Mouse (Mus musculus): ENCODE results near the gene Siglecf.

Siglecf gene

GRCm38 (mm10) chr7:43362021-43362420, 10.9 kb downstream of the Siglecf start:
- DNase-seq (ENCODE audit: inconsistent age in 2 of 2, low spot score in 1 of 2): no peak

DNA sequence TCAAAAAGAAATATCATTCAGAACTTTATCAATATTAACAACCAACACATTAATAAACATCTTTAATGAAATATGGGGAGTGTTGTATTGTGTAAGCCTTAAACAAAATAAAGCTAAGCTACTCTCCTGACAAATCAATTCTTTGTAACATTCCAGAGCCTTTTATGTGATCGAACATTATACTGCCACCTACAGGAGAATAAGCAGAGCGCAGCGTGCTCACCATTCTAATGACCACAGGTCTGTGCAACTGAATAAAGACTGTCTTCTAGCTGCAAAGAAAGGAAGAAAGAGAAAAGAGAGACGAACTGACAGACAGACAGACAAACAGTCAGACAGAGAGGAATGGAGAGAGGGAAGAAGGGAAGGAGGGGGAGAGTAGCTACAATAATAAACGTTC, 27.1 kb downstream of the Siglecf start:
- DNase-seq (ENCODE audit: inconsistent age in 2 of 2, low spot score in 1 of 2): peak in 1 of 2 experiments; percentile 57

DNA sequence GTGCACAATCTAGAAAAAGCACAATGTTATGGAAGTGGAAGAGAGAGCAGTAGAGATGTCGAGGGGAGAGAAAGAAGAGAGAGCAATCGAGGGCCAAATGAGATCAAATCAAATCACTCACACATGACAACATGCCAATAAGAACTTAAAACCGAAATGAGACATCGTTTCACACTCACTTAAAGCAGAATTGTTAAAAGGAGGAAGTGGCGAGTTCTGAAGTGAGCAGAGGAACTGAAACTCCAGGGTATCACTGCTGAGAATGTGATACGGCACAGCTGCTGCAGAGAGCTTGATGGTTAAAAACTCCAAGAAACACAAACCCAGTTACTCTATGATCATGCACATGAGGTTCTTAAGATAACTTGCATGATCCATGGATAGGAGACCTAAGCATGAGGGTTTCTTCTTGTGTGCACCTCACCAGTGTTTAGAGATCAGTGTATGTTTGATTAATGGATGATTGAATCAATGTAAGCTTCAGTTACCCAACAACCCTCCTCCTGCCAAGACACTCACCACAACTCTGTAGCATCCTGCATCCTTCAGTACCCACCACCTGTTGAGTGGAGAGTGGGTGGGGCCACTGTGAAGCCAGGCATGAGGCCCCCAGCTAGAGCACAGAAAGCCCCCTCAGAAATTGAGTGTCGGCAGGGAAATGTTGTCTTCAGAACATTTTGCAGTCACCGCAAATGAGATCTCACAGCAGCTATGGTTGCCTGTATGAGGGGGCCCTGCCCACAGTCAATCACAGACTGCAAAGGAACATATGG, 41.4 kb downstream of the Siglecf start:
- DNase-seq (ENCODE audit: inconsistent age in 2 of 2, low spot score in 1 of 2): no peak

DNA sequence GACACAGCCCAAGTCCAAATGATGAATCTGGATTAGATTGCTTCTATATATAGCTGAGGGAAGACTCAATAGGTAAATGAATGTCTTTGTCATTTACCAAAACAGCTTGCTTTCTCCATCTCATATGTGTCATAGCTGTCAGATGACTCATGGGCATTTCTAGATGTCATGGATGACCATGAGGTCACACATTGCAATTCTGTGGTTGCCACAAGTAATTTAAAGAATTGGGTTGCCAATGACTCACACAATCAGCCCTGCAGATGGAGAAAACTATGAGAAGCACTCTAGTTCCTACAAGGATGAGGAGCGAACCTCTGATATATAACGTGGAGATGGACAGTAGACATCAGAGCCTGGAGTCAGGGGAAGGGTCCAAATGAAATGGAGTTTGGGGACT, 48.4 kb downstream of the Siglecf start:
- DNase-seq (ENCODE audit: inconsistent age in 2 of 2, low spot score in 1 of 2): no peak

- DNase-seq (ENCODE audit: inconsistent age in 2 of 2, low spot score in 1 of 2): no peak
Measured at GRCm38 (mm10) chr7:43402718-43403117, 51.6 kb downstream of the Siglecf start.

DNA sequence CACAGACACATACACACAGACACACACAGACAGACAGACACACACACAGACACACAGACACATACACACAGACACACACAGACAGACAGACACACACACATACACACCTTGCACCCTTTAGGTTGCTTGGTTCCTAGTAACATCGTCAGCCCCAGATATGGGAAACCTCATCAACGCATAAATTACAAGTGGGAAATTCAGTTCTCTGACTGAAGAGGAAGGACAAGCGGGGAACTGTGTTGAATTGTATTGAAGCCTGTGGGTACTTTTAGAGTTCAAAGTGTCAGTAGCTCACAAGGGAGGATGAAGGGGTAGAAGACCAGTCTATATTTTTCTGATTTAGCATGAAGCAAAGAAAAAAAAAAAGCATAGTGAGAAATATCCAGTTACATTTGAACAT, 56.4 kb downstream of the Siglecf start:
- DNase-seq (ENCODE audit: inconsistent age in 2 of 2, low spot score in 1 of 2): no peak

DNA sequence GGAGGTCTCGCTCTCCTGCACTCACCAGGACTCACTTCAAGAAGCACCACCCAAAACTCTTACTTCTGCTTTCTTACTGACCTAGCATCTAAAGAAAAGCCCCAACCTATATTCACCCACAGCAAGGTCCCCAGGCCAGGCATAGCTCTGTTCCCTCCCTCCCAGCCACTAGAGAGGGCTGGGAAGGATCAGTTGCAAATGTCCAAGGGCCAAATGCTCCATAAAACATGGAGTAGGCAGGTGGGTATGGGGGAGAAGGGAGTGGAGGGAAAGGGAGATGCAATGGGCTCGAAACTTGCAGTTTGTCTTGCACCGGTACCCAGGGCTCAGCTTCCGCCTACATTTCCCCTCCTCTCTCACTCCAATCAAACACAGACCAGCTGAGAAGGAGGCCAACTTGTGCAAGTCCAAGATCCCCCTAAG, 57.0 kb downstream of the Siglecf start, which contains the start of gene Siglecg:
Siglecg (plus strand) TSS at position 74 of the 423 bp plus-strand sequence.
- no peak for DNase-seq (ENCODE audit: inconsistent age in 2 of 2, low spot score in 1 of 2)

DNA sequence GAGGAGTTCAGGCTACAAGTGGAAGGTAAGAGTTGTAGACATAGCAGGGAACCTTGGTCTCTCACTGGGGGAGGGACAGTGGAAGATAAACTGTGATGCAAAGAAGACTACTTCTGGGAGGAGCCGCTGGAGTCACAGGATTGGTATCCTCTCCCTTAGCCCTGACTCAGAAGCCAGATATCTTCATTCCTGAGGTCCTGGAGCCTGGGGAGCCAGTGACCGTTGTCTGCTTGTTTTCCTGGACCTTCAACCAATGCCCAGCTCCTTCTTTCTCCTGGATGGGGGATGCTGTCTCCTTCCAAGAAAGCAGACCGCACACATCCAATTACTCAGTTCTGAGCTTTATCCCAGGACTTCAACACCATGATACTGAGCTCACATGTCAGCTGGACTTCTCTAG, 57.9 kb downstream of the Siglecf start:
- no peak for DNase-seq (ENCODE audit: inconsistent age in 2 of 2, low spot score in 1 of 2)

Data from adrenal gland, adult (tissue).